ENCODE assay signal across 21 mouse cellular contexts in genomic region chr7:142995630-142996338, GRCm38 (mm10). TPM values are rescaled to one million over a fixed set of nuclear protein-coding genes. Genes with fewer than 3 reads are reported as not detected.
DNase-seq lines count a peak whose midpoint lies in the region; ATAC-seq lines count a peak whose summit lies in the region.
"Had no signal": no experiment of that assay in that cellular context is flagged by ENCODE, and none has a peak within 500 bp of the region (broad histone marks: within the 10 kb centered on the region; RNA-seq: fewer than 3 reads in every experiment).

No protein-coding gene starts in this region.

- no peak overlapping the region for H3K9ac ChIP-seq in embryonic facial prominence, embryonic 11.5 days (replicated peaks; ENCODE audit: low read length)
- H3K9ac ChIP-seq in kidney, embryonic 14.5 days (ENCODE audit: low read depth, low read length), result no peak overlapping the region
- H3K9ac ChIP-seq: kidney, embryonic 15.5 days; midbrain, embryonic 13.5 days had no signal

- no peaks in the 10 kb centered on the region for H3K4me1 ChIP-seq in embryonic facial prominence, embryonic 11.5 days (ENCODE audit: control insufficient read depth, insufficient read depth, low read length)
- H3K4me1 ChIP-seq in embryonic facial prominence, embryonic 10.5 days, result no peaks in the 10 kb centered on the region
- H3K4me1 ChIP-seq in kidney, embryonic 14.5 days (ENCODE audit: control insufficient read depth, insufficient read depth, low read length), result no peaks in the 10 kb centered on the region
- H3K4me1 ChIP-seq: midbrain, embryonic 13.5 days had no signal

- H3K9me3 ChIP-seq in embryonic facial prominence, embryonic 11.5 days (replicated peaks; ENCODE audit: control insufficient read depth, low read length), result no peaks in the 10 kb centered on the region
- no peaks in the 10 kb centered on the region for H3K9me3 ChIP-seq in embryonic facial prominence, embryonic 10.5 days
- no peaks in the 10 kb centered on the region for H3K9me3 ChIP-seq in kidney, embryonic 14.5 days (ENCODE audit: control insufficient read depth, low read length)
- H3K9me3 ChIP-seq: G1E; kidney, embryonic 15.5 days; midbrain, embryonic 13.5 days had no signal

- H3K36me3 ChIP-seq in embryonic facial prominence, embryonic 11.5 days (replicated peaks; ENCODE audit: control insufficient read depth, insufficient read depth, low read depth, low read length), result no peaks in the 10 kb centered on the region
- H3K36me3 ChIP-seq in embryonic facial prominence, embryonic 10.5 days (replicated peaks), result no peaks in the 10 kb centered on the region
- H3K36me3 ChIP-seq in kidney, embryonic 14.5 days (ENCODE audit: control insufficient read depth, insufficient read depth, low read length), result no peaks in the 10 kb centered on the region
- H3K36me3 ChIP-seq: G1E; kidney, embryonic 15.5 days; midbrain, embryonic 13.5 days had no signal

- ATAC-seq in embryonic facial prominence, embryonic 11.5 days (replicated peaks; ENCODE audit: insufficient number of reproducible peaks, low FRiP score, low TSS enrichment, low read depth), result 0 out of 2 replicates have a peak, but pooled peaks have one; percentile 39
- peak; percentile 45; the same call in 1 of the 2 replicates for ATAC-seq in megakaryocyte progenitor cell, adult 5-6 weeks (replicated peaks; ENCODE audit: poor library complexity)
- no peak for ATAC-seq in kidney, embryonic 14.5 days (ENCODE audit: low FRiP score, low TSS enrichment)
- ATAC-seq: CD4-positive, CD25-positive, alpha-beta regulatory T cell, adult 4 months; hindbrain, postnatal 0 days; midbrain, embryonic 13.5 days had no signal

- no peak overlapping the region for H3K27ac ChIP-seq in embryonic facial prominence, embryonic 11.5 days (replicated peaks; ENCODE audit: low read depth, low read length)
- H3K27ac ChIP-seq in embryonic facial prominence, embryonic 10.5 days (replicated peaks), result no peak overlapping the region
- H3K27ac ChIP-seq in kidney, embryonic 14.5 days (ENCODE audit: low read depth, low read length), result no peak overlapping the region
- H3K27ac ChIP-seq: hindbrain, postnatal 0 days; kidney, embryonic 15.5 days; midbrain, embryonic 13.5 days had no signal

- H3K27me3 ChIP-seq in embryonic facial prominence, embryonic 11.5 days (ENCODE audit: control insufficient read depth, insufficient read depth, low read length), result no peaks in the 10 kb centered on the region
- no peaks in the 10 kb centered on the region for H3K27me3 ChIP-seq in embryonic facial prominence, embryonic 10.5 days (replicated peaks; ENCODE audit: low read depth, poor library complexity, severe bottlenecking)
- no peaks in the 10 kb centered on the region for H3K27me3 ChIP-seq in kidney, embryonic 14.5 days (ENCODE audit: control insufficient read depth, insufficient read depth, low read length)
- H3K27me3 ChIP-seq: kidney, embryonic 15.5 days had no signal

- no peak overlapping the region for H3K4me3 ChIP-seq in embryonic facial prominence, embryonic 11.5 days (ENCODE audit: low read depth, low read length)
- H3K4me3 ChIP-seq in embryonic facial prominence, embryonic 10.5 days, result no peak overlapping the region
- H3K4me3 ChIP-seq in kidney, embryonic 14.5 days (ENCODE audit: low read length), result no peak overlapping the region
- H3K4me3 ChIP-seq: kidney, embryonic 15.5 days; midbrain, embryonic 13.5 days had no signal

- 66% methylated on average over 3 of the region's 3 CpGs for WGBS in embryonic facial prominence, embryonic 11.5 days
- WGBS in embryonic facial prominence, embryonic 10.5 days, result 76% methylated on average over 3 of the region's 3 CpGs
- WGBS in kidney, embryonic 14.5 days, result 65% methylated on average over 3 of the region's 3 CpGs

- H3K4me2 ChIP-seq in embryonic facial prominence, embryonic 11.5 days (ENCODE audit: low read depth, low read length), result no peak overlapping the region
- H3K4me2 ChIP-seq in kidney, embryonic 14.5 days (replicated peaks; ENCODE audit: low read depth, low read length), result no peak overlapping the region
- H3K4me2 ChIP-seq: kidney, embryonic 15.5 days; midbrain, embryonic 13.5 days had no signal

- DNase-seq in embryonic facial prominence, embryonic 11.5 days (ENCODE audit: low spot score), result no peak
- DNase-seq in embryonic facial prominence, embryonic 10.5 days (ENCODE audit: low spot score), result no peak
- DNase-seq in spleen, postnatal 10 days (ENCODE audit: low spot score in 2 of 2), result peak; percentile 16 to 65
- DNase-seq in spleen, adult 18-20 months, result no peak
- peak; percentile 90 for DNase-seq in liver
- no peak for DNase-seq in gastrocnemius, postnatal 25 days
- DNase-seq: cerebellum, postnatal 25 days; heart, postnatal 14 days; lung, adult 18-20 months; lung, postnatal 36 days; thymus, postnatal 25 days had no signal

RNA-seq across cellular contexts. Expression of gene Tspan32, which starts 9.1 kb away (rescaled TPM):
- polyA plus RNA-seq in embryonic facial prominence, embryonic 11.5 days (2014; fragmentation: Nextera tagmentation; extraction: Ambion mirVana), result 4.0 and 4.8 TPM in 2 replicates
- 4.4 and 4.6 TPM in 2 replicates for polyA plus RNA-seq in embryonic facial prominence, embryonic 10.5 days (2016; fragmentation: Nextera tagmentation; extraction: Ambion mirVana)
- 127 and 144 TPM in 2 replicates for total RNA-seq in megakaryocyte progenitor cell, adult 5-6 weeks (2015)
- total RNA-seq in megakaryocyte progenitor cell, adult 5-6 weeks (2017), result 98.1 and 105 TPM in 2 replicates
- total RNA-seq in gastrocnemius, postnatal 25 days (2021), result under 1 TPM; 0.23 to 0.27 TPM
- polyA plus RNA-seq in kidney, embryonic 14.5 days (2014; fragmentation: Nextera tagmentation; extraction: Ambion mirVana), result 0.79 and 0.97 TPM in 2 replicates
- total RNA-seq: layer of hippocampus, postnatal 25 days had no signal

RNA-seq across cellular contexts. Expression of gene Ascl2, which starts 26.7 kb away (rescaled TPM):
- 0.56 and 0.94 TPM in 2 replicates for polyA plus RNA-seq in embryonic facial prominence, embryonic 11.5 days (2014; fragmentation: Nextera tagmentation; extraction: Ambion mirVana)
- polyA plus RNA-seq in embryonic facial prominence, embryonic 10.5 days (2016; fragmentation: Nextera tagmentation; extraction: Ambion mirVana), result 0.25 and 0.52 TPM in 2 replicates
- 0.67 and 1.0 TPM in 2 replicates for total RNA-seq in megakaryocyte progenitor cell, adult 5-6 weeks (2015)
- 0.68 TPM in 1 of 2 replicates, not detected in the other for total RNA-seq in megakaryocyte progenitor cell, adult 5-6 weeks (2017)
- total RNA-seq in gastrocnemius, postnatal 25 days (2021), result not detected
- 0.43 and 0.67 TPM in 2 replicates for polyA plus RNA-seq in kidney, embryonic 14.5 days (2014; fragmentation: Nextera tagmentation; extraction: Ambion mirVana)
- total RNA-seq: G1E; gastrocnemius, adult 8-10 months; heart, adult 8-10 months had no signal
- polyA plus RNA-seq: G1E had no signal

RNA-seq across cellular contexts. Expression of gene Cd81, which starts 56.8 kb away (rescaled TPM):
- 286 and 304 TPM in 2 replicates for polyA plus RNA-seq in embryonic facial prominence, embryonic 11.5 days (2014; fragmentation: Nextera tagmentation; extraction: Ambion mirVana)
- polyA plus RNA-seq in embryonic facial prominence, embryonic 10.5 days (2016; fragmentation: Nextera tagmentation; extraction: Ambion mirVana), result 251 and 255 TPM in 2 replicates
- 118 and 140 TPM in 2 replicates for total RNA-seq in megakaryocyte progenitor cell, adult 5-6 weeks (2015)
- 121 and 181 TPM in 2 replicates for total RNA-seq in megakaryocyte progenitor cell, adult 5-6 weeks (2017)
- 100 to 1,000 TPM; 118 to 130 TPM for total RNA-seq in gastrocnemius, postnatal 25 days (2021)
- 477 and 494 TPM in 2 replicates for polyA plus RNA-seq in kidney, embryonic 14.5 days (2014; fragmentation: Nextera tagmentation; extraction: Ambion mirVana)

Comparison
In these comparisons a context has a peak if more than half of its experiments do, and no peak if none do; other contexts are left out.
1. DNase-seq: peak in spleen, postnatal 10 days (2 of 2) and liver (single experiment); none in embryonic facial prominence, embryonic 11.5 days (single experiment), embryonic facial prominence, embryonic 10.5 days (single experiment), spleen, adult 18-20 months (0 of 2) and gastrocnemius, postnatal 25 days (single experiment).